Mouse (Mus musculus) heart, adult 2 months (tissue): Measurements from ENCODE around the gene Gck.

ENCODE experiments used
- CTCF ChIP-seq: fragments of 200-600 bp; IDR thresholded peaks from 2 replicates; pipeline ENCODE4 v1.8.1; 2022; ENCODE audit warnings: antibody characterized with exemption, mild to moderate bottlenecking, moderate library complexity
- EP300 ChIP-seq: fragments of 200-500 bp; IDR thresholded peaks from 2 replicates; pipeline ENCODE4 v1.6.1; 2011; ENCODE audit warnings: low read depth, low read length, control low read depth; ENCODE audit not compliant: insufficient read depth
- POLR2A ChIP-seq: fragments of 200-500 bp; IDR thresholded peaks from 2 replicates; pipeline ENCODE4 v1.6.1; 2011; ENCODE audit warnings: mild to moderate bottlenecking, low read depth, low read length, control low read depth; ENCODE audit not compliant: insufficient read depth

DNA sequence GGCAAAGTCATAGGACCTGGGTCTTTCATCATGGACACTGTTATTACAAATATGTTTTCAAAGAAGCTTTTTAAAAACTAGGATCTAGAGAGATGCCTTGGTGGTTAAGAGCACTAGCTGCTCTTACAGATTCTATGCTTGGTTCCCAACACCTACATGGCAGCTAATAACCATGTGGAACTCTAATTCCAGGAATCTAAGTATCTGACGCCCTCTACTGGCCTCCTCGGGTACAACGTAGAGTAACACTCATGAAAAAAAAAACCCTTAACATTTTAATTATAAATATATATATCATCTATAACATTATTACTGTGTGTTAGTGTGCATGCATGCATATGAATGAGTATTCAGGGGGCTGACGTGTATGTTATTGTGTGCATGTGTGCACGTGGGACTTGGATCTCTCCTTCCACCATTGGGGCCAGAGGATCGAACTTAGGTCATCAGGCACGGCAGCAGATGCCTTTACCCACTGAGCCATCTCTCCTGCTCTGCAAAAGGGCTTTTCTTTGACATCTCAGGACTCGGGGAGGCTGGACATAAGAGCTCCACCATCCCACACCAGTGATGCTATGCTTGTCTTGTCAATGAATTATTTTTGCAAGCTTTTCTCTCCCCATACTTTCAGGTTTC is 3.4 kb upstream of the Gck start:
- TF ChIP-seq CTCF (peak; percentile 65), POLR2A (no peak), EP300 (no peak)
